Mouse (Mus musculus): ENCODE results near the gene Phc2. TPM values are rescaled to one million over a fixed set of nuclear protein-coding genes. Genes with fewer than 3 reads are reported as not detected.
A peak's percentile ranks its signal among the peaks of the same experiment; 100 is the strongest.

Gene Phc2
- total RNA-seq, 2 experiments from 2014 or later: 85.4 to 91.3 TPM

DNA sequence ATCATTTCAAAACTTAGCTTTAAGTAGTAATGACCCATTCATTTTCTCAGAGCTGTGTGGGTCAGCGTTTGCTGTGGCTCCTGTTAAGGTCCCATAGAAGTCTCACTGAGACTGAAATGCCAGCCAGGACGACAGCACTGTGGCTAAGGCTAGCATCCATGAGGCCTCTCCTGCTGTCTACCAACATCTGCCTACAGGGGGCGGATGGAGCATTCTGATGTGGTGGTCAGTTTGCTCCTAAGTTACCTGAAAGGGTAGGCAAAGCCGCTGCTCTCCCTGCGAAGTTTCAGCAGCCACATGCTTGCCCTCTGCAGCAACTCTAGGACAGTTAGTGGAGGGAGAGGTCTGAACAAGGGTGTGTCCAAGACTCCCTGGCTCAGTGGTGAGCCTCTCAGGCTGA lies 96.5 kb downstream of the Phc2 start:
- no peak overlapping the region for H3K4me3 ChIP-seq
- no peak for DNase-seq (ENCODE audit: low spot score in 2 of 2)
- TF ChIP-seq CTCF (conservative IDR thresholded peaks at IDR 0.05): peak; percentile 58
- no peak overlapping the region for H3K27ac ChIP-seq

DNA sequence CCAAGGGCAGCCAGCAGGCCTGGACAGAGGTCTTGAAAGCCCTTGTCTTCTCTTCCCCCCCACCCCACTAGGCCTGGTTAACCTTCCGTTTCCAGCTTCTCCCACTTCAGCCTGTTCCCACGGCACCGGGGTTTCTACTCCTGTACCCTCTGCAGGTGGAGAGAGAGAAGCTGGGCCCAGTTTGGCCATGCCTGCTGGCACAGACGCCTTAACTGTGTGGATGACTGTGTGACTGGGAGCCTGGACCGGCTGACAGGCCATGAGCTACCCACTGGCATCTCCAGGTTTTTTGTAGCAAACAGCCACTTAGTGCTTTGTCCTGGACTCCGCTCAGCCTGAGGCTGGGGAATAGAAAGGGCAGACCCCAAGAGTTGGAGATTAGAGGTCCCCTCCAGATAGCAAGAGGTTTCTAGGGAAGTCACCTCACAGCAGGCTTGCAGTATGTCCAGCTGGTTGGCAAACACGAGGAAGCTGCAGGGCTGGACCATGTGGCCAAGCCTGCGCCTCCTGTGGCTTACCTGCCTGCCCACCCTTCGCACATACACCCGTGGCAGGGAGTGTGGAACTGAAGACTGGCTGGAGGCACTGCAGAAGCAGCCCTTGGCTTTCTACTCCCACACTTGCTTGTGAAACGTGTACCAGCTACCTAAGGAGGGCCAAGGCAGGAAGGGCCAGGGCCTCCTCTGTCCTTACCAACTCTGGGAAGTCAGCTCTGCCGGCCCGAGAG lies 97.7 kb downstream of the Phc2 start:
- Histone ChIP-seq H3K4me3 (no peak overlapping the region), H3K27ac (no peak overlapping the region)
- TF ChIP-seq CTCF (conservative IDR thresholded peaks at IDR 0.05): no peak
- DNase-seq (ENCODE audit: low spot score in 2 of 2): no peak

DNA sequence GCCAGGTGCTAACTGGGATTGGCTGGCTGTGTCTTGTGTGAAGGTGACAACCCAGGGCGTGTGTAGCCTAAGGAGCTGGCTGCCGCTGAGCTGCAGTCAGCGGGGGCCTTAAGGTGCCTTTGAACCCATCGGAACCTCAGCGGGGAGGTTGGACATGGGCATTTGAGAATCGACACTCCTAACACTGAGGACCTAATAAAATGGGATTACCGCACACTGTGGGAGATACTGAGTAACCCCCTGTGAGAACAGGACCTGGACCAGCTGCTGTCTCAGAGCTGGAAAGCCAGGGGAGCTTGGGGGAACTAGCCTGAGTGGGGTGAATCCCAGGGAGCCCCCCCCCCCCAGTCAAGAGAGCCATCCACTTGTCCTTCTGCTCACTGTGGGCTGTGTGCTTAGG lies 99.1 kb downstream of the Phc2 start:
- Histone ChIP-seq H3K4me3 (no peak overlapping the region), H3K27ac (no peak overlapping the region)
- no peak for DNase-seq (ENCODE audit: low spot score in 2 of 2)
- TF ChIP-seq CTCF (conservative IDR thresholded peaks at IDR 0.05): no peak

DNA sequence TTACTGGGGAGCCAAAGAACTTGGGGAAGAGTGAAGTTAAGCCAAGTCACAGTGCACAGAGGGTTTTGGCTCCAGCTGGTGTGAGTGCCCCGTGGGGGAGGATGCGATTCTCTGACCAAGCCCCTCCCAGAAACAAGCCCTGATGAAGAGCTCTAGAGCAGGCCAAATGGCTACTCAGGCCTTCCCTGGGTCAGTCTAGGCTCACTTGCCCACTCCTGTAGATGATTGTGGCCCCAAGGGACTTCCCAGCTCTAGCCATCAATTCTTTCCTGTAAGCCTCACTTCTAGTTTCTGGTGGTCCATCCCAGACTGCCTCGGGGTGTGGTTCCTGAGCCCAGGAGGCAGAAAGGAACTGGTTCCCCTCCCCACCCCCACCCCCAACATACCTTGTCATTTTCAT lies 100.6 kb downstream of the Phc2 start, which contains the start of gene A3galt2:
Gene A3galt2, plus strand, starts transcription at position 301 of the 400 bp plus-strand sequence.
- TF ChIP-seq CTCF (conservative IDR thresholded peaks at IDR 0.05): no peak
- Histone ChIP-seq H3K27ac (no peak within 1 kb of the TSS), H3K4me3 (no peak within 1 kb of the TSS)
- DNase-seq (ENCODE audit: low spot score in 2 of 2): no peak

DNA sequence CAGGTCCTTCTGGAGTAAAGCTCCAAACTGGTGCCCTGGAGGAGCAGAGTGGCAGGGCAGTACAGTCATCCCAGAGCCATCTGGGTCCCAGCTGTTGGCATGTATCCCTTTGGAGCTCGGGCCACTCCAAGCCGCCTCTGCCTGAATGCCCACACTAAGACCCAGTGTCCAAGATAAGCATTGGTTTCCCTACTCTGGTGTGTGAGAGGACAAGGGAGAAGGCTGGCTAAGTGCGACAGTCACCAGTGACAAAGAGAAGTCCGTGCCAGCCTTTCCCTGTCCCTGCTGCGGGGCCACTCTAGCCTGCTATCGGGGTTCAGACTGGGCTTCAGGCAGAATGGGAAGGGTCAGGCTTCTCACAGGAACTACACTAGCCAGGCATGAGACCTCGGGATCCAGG lies 101.4 kb downstream of the Phc2 start:
- 0 out of 2 replicates have a peak, but pooled peaks have one; percentile 7 for TF ChIP-seq CTCF (conservative IDR thresholded peaks at IDR 0.05)
- Histone ChIP-seq H3K27ac (no peak overlapping the region), H3K4me3 (no peak overlapping the region)
- DNase-seq (ENCODE audit: low spot score in 2 of 2): no peak

DNA sequence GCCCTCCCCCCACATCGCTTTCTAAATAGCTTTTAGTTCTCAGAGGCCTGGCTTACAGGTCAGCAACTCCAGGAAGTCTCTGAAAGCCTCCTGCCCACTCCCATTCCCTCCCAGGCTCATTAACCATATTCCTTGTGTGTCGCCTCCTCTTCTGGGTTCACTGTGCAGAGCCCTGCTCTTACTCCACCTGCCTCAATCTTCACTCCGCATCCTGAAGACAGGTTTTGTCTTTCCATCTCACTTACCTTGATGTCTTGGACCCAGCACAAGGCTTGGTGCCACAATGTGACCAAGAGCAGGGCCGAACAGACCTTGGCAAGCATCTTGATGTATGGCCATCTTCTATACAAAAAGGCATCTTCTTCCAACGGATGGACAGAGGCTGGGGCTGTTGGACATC lies 104.7 kb downstream of the Phc2 start:
- H3K4me3 ChIP-seq: no peak overlapping the region
- no peak overlapping the region for H3K27ac ChIP-seq
- no peak for TF ChIP-seq CTCF (conservative IDR thresholded peaks at IDR 0.05)
- no peak for DNase-seq (ENCODE audit: low spot score in 2 of 2)

DNA sequence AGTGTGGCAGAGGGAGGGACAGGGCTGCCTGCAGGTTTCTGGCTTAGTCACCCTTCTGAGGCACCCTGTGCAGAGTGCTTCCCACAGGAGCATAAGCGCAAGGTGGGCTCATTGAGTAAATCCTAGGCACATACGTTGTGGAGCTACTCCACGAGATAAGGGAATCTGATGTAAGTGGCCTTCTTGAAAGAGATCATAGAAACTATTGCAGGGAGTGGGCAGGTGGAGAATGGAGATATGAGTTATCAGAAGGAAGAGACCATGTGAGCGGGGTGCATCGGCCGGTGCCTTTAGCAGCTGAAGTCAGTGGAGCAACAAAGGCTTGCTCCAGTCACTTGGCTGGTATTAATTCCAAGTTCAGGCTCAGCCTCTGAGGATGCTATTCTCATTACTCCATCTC lies 105.5 kb downstream of the Phc2 start:
- no peak for TF ChIP-seq CTCF (conservative IDR thresholded peaks at IDR 0.05)
- no peak for DNase-seq (ENCODE audit: low spot score in 2 of 2)
- no peak overlapping the region for H3K27ac ChIP-seq
- H3K4me3 ChIP-seq: no peak overlapping the region

DNA sequence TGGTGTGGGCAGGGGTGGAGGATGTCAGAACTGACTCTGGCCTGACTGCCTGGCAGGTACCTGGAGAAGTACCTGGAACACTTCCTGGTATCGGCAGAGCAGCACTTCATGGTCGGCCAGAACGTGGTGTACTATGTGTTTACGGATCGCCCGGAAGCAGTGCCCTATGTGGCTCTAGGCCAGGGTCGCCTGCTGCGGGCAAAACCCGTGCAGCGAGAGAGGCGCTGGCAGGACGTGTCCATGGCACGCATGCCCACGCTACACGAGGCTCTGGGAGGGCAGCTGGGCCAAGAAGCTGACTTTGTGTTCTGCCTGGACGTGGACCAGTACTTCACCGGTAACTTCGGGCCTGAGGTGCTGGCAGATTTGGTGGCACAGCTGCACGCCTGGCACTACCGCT lies 112.4 kb downstream of the Phc2 start:
- TF ChIP-seq CTCF (conservative IDR thresholded peaks at IDR 0.05): no peak
- Histone ChIP-seq H3K4me3 (no peak overlapping the region), H3K27ac (no peak overlapping the region)
- DNase-seq (ENCODE audit: low spot score in 2 of 2): no peak

DNA sequence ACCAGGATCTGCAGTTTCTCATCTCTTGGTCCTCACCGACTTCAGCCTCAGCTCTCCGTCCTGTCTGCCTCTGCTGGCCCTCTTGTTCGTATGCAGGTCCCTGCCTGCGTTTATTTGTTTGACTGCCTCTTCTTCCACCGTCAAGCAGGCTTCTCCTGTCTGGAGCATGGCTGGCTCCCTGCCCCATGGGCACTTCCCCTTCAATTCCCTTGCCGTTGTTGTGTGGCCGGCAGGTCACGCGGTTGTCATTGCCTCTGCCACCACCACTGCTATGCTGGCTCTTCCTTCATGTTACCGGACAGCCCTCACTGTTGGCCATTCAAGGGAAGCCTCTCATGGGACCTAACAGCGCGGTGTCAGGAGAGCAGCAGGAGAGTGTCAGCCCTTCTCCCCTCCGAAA lies 113.6 kb downstream of the Phc2 start:
- no peak for DNase-seq (ENCODE audit: low spot score in 2 of 2)
- no peak overlapping the region for H3K27ac ChIP-seq
- TF ChIP-seq CTCF (conservative IDR thresholded peaks at IDR 0.05): no peak
- no peak overlapping the region for H3K4me3 ChIP-seq

DNA sequence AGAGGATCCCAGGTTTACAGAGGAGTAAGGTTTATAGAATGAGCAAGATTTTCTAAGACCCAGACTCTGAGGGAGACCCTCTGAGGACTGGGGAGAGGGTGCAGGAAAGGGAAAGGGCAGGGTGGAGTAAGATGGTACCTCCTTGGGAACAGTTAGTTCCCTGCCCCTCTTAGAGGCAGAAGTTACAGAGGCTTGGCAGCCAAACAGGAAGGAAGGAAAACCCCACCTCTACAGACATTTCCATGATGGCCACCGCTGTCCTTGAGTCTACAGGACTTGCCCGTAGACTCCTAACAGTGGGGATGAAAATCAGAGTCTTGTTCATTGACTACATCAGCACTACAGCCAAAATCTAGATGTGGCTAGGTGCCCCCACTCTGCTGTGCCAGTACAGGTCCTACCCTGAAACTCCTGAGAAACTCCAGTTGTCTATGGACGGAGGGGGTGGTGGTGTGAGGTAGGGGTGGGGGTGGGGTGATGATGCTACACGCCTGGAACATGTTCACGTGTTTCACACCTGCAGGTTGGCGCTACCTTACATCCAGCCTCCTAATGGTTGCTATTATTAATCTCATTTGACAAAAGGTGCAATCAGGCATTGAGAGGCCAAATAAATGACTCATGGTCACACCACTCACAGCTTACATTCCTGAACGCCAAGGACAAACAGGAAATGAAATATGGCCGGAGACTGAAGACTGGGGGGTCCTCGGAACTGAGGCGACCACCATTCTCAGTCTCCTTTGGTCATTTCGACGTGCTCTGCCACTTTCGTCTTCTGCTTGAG lies 115.3 kb downstream of the Phc2 start:
- no peak for TF ChIP-seq CTCF (conservative IDR thresholded peaks at IDR 0.05)
- no peak for DNase-seq (ENCODE audit: low spot score in 2 of 2)
- Histone ChIP-seq H3K27ac (no peak overlapping the region), H3K4me3 (no peak overlapping the region)

DNA sequence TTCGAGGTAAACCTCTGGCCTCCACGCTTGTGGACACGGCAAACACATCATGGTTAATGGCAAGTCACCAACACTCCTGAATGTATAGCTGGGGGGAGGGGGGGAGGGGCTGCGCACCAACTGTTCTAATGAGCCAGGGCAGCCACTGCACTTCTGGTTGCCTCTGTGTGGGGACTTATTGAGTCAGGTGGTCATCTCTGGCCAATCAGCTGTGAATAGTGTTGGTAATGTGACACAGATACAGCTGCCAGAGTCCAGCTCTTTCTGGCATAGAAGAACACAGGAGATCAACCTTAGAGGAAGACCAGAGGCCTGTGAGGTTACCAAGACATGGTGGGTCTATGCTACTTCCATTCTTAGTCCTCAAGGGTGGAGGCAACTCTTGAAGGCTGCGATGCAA lies 116.2 kb downstream of the Phc2 start:
- Histone ChIP-seq H3K4me3 (no peak overlapping the region), H3K27ac (no peak overlapping the region)
- TF ChIP-seq CTCF (conservative IDR thresholded peaks at IDR 0.05): no peak
- DNase-seq (ENCODE audit: low spot score in 2 of 2): no peak

DNA sequence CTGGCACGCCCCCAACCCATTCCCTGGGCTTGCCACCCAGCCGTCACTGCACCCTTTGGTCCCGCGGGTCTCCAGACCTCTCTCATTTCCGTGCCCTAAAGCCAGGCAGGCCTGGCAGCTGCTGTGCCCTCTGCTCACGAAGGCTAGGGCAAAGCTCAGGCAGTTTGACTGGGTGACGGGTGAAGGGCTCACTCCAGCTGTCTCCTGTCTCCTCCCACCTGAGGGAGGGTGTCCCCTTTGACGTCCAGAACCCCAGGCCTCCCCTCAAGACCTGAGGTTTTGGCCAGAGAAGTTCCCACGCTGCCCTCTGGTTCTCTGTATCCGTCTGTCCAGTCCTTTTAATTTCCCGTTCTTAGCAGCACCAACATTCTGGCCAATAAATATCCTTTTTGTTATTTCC lies 119.3 kb downstream of the Phc2 start:
- no peak for TF ChIP-seq CTCF (conservative IDR thresholded peaks at IDR 0.05)
- H3K4me3 ChIP-seq: no peak overlapping the region
- no peak overlapping the region for H3K27ac ChIP-seq
- DNase-seq (ENCODE audit: low spot score in 2 of 2): no peak

DNA sequence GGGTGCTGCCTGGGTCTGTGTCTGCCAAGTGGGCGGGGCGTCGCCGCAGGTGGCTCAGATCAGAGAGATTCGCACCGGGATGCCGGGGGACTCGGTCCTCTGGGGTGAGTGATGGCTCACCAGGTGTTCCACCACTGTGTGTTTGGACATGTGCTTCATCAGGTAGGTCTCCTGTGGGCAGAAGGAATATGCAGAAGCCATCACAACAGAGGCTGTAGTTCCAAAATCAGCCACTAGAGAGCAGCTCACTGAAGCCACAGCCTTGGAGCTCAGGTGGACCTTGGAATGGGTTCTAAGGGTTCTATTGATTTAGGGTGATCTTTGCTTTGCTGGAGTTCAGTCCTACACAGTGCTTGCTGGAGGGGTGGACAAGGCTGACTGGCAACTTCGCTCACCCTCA lies 120.0 kb downstream of the Phc2 start:
- DNase-seq (ENCODE audit: low spot score in 2 of 2): peak; percentile 29 to 58
- no peak overlapping the region for H3K27ac ChIP-seq
- no peak overlapping the region for H3K4me3 ChIP-seq
- TF ChIP-seq CTCF (conservative IDR thresholded peaks at IDR 0.05): peak; percentile 96

Data from layer of hippocampus, adult 2 months (tissue).